Mouse (Mus musculus) right cerebral cortex, postnatal 36 days (tissue): ENCODE results near the gene 4930507D05Rik.
A peak's percentile ranks its signal among the peaks of the same experiment; 100 is the strongest.
"Not testable (repeated sequence)": the region's sequence is repeated elsewhere in the genome, so short reads cannot be mapped to it uniquely, and the experiment has no call there.

Experiments used
- DNase-seq, 2 experiments: peaks; one replicate each; pipeline ENCODE4 v3.0.0; 2022; ENCODE audit warnings: low spot score in 2 of 2, mixed read lengths in 1 of 2

4930507D05Rik gene

DNA sequence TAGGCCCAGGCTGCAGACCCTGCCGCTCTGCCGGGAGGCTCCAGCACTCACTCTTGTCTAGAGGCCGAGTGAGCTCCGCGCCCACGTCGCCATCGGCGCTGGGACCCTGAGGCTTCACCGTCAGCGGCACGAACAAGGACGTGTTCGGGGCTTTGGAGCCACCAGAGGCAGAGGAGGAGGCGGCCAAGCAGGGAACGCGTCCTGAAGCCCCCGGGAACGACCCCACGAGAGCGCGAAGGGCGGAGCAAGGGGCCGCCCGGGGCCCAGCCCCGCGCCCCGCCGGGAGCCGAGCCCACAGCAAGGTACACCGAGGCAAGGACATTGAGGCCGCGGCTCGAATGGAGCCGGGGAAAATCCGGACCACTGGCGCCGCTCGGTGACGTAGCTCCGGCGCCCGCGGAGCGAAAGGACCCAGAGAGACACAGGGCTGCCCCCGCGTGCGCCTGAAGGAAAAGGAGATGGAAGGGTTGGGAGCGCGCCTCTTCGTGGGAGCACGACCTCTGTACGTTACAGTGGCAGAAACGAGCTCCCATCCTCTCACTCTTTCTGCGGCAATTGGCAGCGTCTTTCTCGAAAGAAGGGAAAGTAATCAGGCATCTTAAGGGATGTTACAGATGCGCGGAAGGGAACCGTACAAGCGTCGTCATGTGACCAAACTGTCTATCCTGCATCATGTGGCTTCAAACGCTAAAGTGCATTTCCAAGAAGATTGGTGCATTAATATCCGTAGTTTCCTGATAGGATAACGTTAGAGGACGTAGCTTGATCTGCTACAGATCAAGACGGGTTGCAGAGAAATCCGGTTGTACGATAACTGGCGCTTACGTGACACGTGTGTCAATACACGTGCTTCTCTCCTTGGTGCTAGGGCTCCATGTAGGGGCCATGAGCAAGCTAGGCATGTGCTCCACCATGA lies at the start of gene 4930507D05Rik, which contains the start of gene Supv3l1:
4930507D05Rik (plus strand) TSS at position 126 of the 916 bp plus-strand sequence.
Supv3l1 (minus strand) TSS at position 375 of the 916 bp plus-strand sequence.
- peak; percentile 78 to 84 for DNase-seq

DNA sequence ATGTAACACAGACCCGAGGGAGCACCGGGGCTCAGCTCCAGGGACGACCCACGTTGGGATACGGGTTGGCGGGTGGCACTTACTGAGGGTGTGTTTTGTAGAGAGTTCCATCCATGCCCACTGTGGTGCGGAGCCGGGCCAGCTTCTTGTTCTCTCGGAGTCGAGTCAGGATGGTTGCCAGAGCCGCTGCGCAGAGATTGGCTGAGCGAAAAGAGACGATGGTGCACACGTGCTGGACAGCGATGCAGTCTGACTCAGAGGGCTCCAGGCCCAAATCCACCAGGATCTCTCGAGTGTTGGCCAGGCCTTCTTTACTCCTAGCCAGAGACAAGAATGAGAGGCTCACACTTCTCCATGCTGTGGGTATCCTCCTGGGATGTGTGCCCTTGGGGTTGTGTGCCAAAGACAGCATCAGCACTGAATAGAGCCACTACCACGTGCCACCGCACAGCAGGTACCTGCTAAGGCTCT lies 47.6 kb upstream of the 4930507D05Rik start:
- DNase-seq: peak in 1 of 2 experiments; percentile 10

DNA sequence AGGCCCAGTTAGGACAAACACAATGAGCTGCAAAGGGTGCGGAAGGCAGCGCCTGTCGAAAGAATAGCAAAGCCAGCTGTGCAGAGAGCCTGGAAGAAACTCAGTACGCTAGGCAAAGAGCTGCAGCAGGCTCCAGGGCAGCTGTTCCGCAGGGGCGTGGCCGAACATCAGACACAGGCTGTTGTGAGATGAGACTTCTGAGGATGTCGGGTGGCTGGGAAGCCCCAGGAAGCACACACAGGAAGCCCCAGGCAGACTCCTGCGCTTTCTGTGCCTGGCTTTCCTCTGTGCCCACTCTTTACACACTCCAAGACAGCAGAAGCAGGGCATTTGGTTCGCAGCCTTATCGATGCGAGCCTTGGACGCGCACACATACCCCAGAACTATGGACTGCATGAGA lies 44.4 kb upstream of the 4930507D05Rik start:
- DNase-seq: peak in 1 of 2 experiments; percentile 10

DNA sequence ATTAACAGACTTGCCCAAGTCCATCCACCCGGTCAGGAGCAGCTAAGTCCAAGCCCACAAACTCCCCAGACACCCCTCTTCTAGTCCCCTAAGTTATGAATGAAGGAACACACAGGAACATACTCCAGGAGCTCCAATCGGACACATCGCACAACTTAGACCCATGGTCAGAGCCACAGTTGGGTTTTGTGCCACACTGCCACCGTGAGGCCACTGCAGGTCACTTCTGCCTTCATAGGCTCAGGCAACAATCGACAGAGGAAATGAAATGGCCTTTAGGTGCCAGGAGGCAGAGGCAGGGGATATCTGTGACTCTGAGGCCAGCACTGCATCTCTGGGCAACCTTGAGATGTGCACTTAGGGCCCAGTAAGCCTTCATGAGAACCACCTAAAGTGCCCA lies 38.3 kb upstream of the 4930507D05Rik start:
- peak; percentile 48 to 56 for DNase-seq

DNA sequence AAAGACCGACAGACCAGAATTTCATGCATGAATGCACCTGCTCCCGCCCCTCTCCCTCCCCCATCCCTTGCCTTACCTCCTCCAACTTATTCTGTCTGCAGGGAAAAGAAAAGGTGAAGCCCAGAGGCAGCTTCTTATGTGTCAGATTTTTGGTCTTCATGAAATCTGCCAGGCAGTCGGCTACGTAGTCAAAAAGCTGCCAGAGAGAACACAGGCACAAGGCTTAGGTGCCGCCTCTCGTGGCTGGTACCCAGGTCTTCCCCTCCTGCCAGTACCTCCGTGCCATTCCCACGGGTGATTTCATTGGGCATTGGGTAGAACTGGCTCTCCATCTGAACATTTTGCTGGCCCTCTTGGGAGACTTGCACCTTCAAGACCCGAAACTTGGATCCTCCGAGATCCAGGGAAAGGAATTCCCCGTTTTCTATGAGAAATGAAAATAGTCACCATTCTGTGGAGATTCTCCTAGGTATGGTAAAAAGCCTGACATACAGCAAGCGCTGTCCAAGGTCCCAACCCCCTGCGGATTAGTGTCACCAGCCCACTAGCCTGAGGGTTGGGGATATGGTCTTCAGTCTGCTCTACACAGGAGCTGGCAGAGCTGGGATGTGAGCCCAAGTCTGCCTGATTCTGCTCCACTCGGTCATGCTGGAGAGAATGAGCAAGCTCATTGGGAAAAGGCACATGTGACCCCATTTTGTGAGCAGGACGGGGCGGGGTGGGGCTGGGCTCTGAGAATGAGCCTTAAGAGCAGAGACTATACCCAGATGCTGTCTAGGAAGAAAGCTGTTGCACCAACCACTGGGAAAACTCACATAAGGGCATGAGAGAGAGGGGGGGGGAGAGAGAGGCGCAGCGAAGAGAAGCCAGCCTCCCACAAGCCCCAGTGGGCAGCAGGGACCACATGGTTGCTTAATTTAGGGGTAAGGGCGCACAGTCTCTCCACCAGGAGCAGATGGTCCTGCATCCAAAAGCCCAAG lies 37.6 kb upstream of the 4930507D05Rik start:
- DNase-seq: peak in 1 of 2 experiments; percentile 37

DNA sequence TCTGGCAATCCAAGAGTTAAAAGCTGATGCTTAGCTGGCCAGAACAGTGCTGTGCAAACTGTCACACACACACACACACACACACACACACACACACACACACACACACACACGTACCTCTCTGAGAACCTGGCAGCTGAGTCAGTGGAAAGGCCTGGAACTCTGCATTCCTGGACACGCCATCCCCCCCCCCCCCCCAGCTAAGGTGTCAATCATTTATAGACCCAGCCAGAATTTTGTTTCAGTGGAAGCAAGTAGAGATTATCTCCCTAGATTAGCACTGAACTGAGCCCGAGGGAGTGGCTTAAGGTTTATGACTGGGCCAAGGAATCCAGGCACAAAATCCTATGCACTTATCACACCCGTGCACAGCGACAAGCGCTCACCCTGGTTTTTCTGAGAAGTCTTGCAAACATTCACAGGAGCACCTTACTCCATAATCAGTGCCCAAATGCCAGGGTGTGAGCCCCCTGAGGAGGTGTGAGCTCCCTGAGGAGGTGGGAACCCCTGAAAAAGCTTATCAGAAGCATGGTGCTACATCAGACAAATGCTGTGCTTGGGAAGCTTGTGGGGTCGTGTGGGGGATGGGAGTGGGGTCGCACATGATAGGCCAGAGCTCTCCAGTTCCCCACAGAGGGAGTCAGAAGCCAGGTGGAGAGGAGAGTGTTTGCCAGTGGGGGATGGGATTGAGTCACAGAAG lies 36.2 kb upstream of the 4930507D05Rik start:
- no peak for DNase-seq

DNA sequence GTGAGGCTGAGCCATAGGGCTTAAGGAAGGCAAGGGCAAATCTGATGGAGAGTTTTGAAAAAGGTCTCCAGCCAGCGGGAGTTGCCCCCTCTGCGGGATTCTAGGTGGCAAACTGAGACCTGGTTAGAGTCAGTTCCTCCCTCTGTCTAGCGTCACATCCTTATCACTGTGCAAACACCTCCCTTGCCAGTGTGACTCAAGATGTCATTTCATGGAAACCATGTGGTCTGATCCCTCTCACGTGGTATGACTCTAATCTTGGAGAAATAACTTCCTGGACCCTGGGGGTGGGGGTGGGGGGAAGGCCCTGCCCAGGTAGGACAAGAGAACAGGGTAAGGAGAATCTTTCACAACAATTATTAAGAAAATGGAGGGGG lies 35.7 kb upstream of the 4930507D05Rik start:
- DNase-seq: no peak

DNA sequence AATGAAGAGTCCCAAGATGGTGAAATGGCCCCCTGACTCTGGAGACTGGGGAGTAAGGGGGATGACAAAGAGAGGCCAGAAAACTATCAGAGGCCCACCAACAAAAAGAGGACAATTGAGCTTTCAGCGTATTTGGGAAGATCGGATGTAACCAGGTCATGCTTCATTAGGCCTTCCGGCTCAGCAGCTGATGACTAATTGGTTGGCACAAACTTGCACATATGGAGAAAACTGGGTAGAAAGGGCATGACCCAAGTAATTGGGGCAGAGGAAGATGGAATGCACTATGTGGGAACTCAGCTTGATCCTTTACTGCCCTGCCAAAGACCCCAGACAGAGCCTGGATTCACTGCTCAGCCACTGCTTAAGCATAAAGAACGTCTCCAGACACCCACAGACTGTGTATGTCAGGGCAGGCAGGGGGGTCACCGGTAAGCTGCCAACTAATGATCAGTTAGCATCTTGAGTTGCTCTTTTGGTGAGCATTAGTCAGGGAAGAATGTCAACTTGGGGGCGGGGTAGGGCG lies 30.4 kb upstream of the 4930507D05Rik start:
- no peak for DNase-seq

DNA sequence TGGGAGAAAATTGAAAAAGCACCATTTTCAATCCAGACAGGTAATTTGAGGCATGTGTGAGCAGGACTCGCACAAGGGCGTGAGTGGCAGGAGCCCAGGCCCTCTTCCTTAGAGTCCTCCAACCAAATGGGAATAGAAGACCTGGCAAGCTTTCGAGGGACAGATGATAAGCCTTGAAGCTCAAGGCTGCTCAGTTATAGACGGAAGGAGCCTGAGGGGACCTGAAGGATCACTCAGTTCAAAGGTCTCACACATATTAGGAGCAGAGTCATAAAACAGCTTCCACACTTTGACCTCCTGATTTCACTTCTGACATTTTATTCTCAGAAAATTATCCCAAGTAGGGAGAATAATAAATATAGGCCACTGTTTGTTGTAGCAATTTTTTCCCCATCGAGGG lies 29.9 kb upstream of the 4930507D05Rik start:
- DNase-seq: no peak

DNA sequence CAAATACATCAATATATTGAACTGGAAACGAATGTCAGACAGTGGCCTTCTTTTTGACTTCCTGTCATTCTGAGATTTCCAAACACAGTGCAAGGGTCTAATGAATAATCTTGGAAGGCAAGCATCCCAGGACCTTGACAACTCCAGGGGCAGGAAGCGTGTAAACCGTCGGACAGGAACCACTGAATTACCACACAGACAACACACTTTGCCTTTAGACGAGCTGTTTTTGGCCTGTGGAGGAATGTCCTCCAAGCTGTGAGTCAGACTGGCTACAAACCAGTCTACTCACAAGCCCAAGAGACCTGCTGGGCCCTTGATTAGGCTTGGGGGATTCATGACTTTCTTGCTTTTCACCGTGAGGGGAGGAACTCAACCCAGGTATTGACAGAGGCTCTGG lies 28.9 kb upstream of the 4930507D05Rik start:
- DNase-seq: no peak

DNA sequence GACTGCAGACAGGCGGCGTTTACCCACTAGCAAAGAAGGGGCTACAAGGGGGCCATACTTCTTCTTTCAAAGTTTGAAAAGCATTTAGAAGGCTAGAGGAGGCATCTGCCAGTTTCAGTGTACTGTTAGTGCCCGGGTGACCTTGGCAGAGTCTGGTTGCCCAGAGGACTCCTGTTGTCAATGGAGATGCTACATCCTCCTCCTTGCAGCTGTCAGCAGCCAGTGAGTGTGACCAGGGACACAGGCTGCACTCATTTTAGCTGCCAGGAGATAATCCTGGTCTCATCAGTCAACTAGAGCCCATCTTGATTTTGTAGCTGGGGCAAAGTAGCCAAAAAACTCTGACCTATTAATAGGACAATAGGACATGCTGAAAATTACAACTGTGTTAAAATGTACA lies 28.2 kb upstream of the 4930507D05Rik start:
- DNase-seq: no peak

DNA sequence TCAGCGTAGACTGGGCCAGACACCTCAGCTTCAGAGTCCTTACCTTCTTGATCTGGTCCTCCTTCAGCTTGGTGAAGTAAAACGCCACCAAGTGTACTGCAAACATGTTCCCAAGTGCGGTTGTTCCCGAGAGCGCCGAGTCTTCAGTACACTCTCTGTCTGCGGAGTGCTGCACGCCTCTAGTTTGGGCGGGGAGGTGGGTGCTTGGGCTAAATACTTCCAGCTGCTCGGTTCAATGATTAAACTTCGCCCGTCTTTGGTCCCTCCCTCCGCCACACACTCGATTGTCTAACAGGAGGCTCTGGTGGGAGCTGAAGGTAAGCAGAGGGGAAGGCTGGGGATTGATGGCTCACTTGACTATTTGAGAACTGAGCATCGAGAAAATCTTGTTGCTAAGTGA lies 27.0 kb upstream of the 4930507D05Rik start, which contains the start of gene Hkdc1:
Hkdc1 (minus strand) TSS at position 237 of the 400 bp plus-strand sequence.
- DNase-seq: no peak

DNA sequence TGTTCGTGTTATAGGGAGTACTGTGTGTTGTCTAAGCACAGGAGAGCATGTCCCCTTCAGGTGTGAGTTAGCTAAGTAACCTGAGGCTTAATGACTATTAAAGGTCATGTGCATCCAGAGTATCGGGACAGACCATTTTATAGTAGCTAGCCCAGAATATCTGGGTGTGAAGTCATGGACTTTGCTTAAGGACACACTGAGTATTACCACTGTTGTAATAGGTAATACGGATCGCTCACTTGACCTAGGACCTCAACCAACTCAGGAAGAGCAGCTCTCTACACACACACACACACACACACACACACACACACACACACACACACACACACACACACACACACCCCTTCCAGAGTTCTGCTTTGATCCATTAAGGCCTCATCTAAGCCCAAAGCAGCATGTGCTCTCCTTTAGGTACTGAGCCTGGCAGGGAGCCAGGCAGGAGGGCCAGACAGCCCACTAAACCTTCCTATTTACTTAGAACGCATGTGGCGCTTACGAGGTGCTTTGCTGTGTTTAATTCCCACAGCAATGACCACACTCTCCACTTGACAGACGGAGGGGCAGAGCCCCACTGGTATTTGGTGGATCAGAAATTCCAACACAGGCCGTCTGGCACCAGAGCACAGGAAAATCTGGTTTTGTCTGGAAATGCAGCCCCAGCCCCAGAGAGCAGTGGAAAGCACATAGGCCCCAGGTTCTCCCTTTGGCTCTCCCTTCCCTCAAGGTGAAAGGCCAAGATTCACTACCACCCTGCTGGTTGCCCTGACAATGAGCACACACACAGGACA lies 24.0 kb upstream of the 4930507D05Rik start:
- no peak for DNase-seq

DNA sequence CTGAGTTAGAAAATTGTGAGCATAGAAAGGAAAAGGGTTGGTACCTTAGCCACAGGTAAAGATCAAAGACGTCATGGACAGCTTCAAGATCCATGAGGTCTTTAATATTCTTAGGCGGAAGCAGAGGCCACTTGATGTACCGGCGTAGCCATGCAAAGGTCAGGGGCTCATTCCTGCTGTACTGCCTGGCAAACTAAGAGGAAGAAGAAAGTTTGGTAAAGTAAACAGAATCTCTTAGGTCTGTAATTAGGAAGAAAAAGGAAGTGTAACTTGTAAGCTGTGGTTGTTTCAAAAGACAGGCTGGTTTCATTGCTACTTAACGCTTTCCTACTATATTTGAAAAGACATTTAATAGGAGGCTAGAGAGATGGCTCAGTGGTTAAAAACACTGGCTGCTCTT lies 18.9 kb upstream of the 4930507D05Rik start:
- no peak for DNase-seq

DNA sequence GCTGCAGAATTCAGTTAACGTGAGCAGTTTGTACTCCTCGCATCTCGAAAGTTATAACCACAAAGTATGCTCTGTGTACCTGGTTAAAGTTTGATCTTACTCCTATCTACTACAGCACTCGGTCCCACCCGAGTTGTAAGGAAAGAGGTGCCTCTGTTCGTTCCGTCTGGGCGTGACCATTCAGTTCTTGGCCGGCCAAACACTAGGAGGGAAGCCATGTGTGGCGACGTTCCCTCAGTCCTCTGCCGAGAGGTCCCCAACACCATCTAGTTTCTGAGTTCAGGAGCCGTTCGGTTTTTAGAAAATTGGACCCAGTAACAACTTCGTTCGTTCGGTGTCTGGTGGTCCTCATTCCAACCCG lies 971 bp downstream of the 4930507D05Rik start:
- DNase-seq: no peak

DNA sequence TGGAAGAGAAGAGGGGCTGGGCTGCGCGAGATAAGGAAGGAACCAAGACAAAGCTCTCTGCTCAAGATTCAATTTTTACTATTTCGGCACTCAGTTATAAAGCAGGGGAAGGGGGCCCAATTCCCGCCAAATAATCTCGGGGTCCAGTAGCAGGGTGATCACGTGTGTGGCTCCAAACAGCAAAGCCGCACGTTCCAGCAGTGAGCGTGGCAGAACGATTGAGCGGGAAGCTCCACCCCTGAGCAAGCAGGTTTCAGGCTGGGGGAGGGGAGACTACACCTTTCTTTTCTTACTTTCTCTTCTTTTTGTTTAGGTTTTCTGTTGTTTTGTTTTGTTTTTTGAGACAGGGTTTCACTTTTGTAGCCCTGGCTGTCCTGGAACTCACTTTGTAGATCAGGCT lies 2.7 kb downstream of the 4930507D05Rik start:
- not testable (repeated sequence) for DNase-seq

DNA sequence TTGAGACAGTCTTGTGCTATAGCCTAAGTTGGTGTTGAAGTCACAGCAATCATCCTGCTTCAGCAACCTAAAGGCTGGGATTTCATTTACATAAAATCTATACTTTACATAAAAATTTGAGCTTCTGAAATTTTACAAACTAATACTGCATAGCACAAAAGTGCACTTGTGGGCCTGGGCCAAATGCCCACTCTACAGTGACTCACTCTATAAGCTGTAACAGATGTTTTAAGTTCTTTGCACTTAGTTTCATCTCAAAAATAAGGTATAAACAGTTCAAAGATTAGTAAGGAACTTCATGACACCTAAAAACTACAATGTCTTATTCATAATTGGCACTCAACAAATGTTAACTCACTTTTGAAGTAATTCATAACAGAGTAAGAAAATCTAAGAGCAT lies 12.0 kb downstream of the 4930507D05Rik start:
- no peak for DNase-seq

DNA sequence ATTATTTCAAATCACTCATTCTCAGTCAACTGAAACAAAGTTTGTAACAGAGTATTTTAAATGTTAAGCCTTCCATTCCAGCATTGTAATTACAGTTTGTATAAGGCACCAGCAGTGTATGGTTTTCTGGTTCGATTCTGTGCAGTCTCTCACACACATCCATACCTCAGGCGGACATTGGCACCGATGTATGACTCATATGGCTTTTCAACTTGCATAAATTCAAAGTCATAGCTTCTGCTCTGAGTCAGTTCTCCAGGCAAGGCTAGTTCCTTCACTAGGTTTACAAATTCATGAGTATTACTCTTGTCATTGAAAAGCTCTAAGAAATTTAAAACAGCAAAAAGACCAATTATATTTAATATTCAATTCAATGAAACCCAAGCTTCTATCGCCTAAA lies 20.4 kb downstream of the 4930507D05Rik start:
- DNase-seq: no peak

DNA sequence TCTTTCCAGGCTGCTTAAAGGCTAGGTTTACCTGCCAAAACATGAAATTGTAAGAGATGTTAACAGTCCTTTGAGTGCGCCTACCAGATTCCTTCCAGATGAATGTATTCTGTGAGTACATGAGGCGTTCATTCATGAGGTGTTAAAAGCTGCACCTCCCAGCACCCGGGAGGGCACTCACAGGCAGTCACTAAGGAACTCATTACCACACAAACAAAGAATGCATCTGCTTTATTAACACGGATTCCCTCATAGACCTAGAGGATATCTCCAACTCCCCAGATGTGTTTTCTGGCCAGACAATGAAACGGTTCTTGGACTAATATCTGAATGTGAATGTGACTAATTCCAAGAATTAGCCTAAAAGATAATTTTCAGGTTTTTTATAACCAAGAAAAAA lies 21.8 kb downstream of the 4930507D05Rik start:
- DNase-seq: no peak

DNA sequence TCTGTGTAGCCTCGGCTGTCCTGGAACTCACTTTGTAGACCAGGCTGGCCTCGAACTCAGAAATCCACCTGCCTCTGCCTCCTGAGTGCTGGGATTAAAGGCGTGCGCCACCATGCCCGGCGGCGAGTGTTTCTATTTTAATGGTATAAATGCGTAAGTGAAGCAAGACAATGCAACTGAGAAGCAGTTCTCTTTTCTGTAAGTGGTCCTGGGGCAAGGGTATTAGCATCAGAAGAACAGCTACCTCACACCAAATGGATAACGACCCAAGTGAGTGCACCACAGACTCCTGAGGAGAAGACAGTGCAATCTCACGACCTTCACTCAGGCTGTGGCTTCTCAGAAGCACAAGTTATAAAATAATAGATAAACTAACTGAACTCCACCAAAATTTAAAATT lies 25.7 kb downstream of the 4930507D05Rik start:
- no peak for DNase-seq
